Mouse (Mus musculus): ENCODE measurements around the gene Il10.
A peak's percentile ranks its signal among the peaks of the same experiment; 100 is the strongest.

Gene Il10

DNA sequence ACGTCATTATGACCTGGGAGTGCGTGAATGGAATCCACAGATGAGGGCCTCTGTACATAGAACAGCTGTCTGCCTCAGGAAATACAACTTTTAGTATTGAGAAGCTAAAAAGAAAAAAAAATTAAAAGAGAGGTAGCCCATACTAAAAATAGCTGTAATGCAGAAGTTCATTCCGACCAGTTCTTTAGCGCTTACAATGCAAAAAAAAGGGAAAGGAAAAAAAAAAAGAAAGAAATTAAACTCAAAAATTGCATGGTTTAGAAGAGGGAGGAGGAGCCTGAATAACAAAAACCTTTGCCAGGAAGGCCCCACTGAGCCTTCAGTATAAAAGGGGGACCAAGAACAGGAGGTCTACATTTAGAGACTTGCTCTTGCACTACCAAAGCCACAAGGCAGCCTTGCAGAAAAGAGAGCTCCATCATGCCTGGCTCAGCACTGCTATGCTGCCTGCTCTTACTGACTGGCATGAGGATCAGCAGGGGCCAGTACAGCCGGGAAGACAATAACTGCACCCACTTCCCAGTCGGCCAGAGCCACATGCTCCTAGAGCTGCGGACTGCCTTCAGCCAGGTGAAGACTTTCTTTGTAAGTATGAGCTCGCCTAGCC is at the start of gene Il10:
Gene Il10 (plus strand): TSS at position 354 of the 607 bp plus-strand sequence.
- DNase-seq (ENCODE audit: low read depth, low spot score), result no peak

- peak; percentile 55 for DNase-seq (ENCODE audit: low read depth, low spot score)
These were observed 40.2 kb upstream of the Il10 start for GRCm38 (mm10) chr1:130979455-130979854.

- no peak for DNase-seq (ENCODE audit: low read depth, low spot score)
These were observed 35.2 kb upstream of the Il10 start for GRCm38 (mm10) chr1:130984441-130984840.

DNA sequence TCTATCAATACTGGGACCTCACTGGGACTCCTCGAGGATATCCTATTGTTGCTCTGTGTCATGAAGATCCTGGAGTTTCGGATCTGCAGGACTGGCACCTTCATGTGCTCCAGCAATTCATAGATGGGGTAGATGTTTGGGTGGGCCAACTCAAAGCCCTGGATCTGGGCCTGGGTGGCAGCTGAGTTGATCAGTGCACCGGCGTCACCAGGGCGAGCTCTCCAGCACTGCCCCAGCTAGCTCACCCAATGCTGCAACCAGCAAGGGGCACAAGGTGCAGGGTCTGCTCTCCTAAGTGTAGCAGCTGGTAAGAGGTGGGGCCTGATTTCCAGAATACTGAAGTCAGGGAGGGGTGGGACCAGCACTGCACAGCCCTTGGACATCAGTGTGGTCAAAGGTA is 32.6 kb upstream of the Il10 start:
- no peak for DNase-seq (ENCODE audit: low read depth, low spot score)

- no peak for DNase-seq (ENCODE audit: low read depth, low spot score)
These were observed 32.2 kb upstream of the Il10 start for GRCm38 (mm10) chr1:130987418-130987817.

GRCm38 (mm10) chr1:130989331-130989730 is 30.3 kb upstream of the Il10 start:
- DNase-seq (ENCODE audit: low read depth, low spot score), result no peak

GRCm38 (mm10) chr1:130990448-130990847 is 29.2 kb upstream of the Il10 start:
- DNase-seq (ENCODE audit: low read depth, low spot score), result no peak

DNA sequence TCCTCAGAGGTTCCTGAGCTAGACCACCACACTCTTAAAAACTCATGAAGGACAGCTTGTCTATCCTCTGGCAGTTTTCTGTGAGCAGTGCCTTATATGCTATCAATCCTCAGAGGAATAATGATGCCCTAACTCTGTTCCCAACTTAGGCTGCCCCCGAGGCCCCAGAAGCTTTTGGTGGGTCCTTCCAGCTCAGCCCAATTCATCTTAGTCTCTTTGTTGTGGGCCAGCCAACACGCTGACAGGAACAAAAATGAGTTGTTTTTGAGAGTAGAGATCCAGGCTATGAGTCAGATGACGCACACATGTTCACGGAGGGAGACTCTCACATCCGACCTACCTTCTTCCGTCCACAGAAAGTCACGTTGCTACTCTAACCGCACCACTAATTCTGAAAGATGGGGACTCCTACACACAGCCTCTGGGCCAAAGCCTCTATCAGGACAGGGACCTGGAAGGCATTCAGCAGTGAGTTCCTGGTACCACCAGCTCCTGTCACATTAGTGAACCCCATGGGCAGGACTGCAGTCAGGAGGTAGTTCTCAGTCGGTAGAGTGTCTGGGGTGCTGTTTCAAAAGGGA is 26.0 kb upstream of the Il10 start:
- DNase-seq (ENCODE audit: low read depth, low spot score), result no peak

DNA sequence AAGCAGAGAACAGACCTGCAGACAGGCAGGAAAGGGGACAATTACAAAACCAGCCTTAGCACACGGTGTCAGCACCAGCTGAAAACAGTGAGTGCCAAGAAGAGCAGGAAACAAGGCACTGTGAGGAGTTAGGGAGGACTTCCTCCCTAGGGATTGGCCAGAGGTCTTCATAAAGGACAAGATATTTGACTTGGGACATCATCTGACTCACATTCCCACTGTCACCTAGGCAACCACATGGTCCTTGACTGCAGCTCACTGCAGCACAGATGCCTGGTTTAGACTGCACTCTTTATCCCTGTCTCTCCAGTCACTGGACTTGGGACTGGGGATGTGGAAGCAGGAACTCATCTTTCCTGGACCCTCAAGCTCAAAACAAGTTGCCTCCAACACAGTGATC is 24.1 kb upstream of the Il10 start:
- no peak for DNase-seq (ENCODE audit: low read depth, low spot score)

GRCm38 (mm10) chr1:130996356-130996755 is 23.3 kb upstream of the Il10 start:
- DNase-seq (ENCODE audit: low read depth, low spot score), result no peak

GRCm38 (mm10) chr1:130997441-130997840 is 22.2 kb upstream of the Il10 start:
- no peak for DNase-seq (ENCODE audit: low read depth, low spot score)

DNA sequence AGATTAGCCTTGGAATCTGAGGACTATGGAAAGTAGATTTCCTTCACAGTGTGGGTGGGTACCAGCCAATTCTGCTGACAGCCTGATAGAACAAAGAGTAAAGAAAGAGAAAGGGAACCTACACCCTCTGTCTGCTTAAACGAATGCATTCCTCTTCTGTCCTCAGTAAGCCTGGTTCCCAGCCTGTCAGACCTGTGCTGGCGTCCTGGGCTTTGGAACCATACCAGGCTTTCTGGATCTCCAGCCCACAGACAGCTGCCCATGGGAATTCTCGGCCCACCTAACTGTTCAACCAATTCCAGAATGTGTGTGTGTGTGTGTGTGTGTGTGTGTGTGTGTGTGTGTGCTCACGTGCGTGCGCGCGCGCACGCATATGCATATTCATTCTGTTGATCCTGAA is 21.3 kb upstream of the Il10 start:
- no peak for DNase-seq (ENCODE audit: low read depth, low spot score)

DNA sequence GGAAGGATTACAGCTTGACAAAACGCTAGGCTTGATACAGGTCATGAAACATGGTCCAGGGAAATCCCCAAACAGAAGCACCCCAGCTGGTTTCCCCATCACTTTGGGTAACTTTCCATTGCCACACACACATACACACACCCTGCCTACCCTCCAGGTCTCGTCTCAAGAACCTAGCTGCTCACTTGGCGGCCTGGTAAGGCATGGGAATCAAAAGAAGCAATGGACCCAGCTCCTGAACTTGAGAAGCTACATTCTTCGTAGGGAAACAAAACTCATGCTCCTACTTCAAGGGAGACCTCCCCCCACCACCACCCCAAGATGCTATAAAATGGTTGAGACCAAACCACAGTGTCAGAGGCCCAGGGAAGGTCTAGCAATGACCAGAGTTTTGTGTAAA is 19.9 kb upstream of the Il10 start:
- no peak for DNase-seq (ENCODE audit: low read depth, low spot score)

GRCm38 (mm10) chr1:131000296-131000695 is 19.3 kb upstream of the Il10 start:
- no peak for DNase-seq (ENCODE audit: low read depth, low spot score)

GRCm38 (mm10) chr1:131002561-131002960 is 17.1 kb upstream of the Il10 start:
- DNase-seq (ENCODE audit: low read depth, low spot score), result no peak

DNA sequence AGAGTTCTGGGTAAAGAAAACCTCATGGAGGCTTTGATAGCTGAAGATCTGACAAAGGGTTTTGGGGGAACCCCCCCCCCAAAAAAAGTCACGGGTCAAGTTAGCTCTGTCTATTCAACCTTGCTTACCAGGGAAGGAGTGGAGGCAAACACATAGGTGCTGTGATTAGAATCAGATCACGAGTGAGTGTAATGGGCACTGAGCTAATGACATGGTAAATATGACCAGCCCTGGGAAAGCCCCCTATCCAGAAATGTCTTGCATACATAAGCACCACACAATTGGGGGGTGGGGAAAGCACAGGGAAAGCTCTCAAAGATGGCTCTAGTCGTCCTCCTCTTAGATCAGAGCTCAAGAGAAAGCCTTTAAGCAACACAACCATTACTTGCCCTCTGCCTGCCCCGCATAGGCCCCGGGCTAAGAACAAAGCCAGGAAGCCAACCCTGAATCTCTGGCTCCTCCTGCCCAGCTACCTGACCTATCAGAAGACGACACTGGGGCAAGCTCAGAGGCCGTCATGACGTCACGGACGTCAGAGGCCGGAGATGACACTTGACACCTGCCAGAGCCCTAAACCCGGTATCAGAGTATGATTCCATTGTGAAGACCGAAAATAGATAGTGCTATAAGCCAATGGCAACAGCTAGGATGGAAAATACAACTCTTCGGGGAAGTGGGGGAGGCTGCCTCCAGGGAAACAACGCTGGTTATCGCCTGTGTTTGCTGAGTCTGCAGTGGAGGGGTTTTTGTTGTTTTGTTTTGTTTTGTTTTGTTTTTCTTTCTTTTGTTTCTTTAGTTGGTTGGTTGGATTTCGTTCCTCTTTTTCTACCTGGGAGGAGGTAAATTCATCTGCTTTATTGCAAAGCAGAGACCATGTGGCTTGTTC is 16.4 kb upstream of the Il10 start:
- peak; percentile 29 for DNase-seq (ENCODE audit: low read depth, low spot score)

- no peak for DNase-seq (ENCODE audit: low read depth, low spot score)
These were observed 13.6 kb upstream of the Il10 start for GRCm38 (mm10) chr1:131006069-131006468.

DNA sequence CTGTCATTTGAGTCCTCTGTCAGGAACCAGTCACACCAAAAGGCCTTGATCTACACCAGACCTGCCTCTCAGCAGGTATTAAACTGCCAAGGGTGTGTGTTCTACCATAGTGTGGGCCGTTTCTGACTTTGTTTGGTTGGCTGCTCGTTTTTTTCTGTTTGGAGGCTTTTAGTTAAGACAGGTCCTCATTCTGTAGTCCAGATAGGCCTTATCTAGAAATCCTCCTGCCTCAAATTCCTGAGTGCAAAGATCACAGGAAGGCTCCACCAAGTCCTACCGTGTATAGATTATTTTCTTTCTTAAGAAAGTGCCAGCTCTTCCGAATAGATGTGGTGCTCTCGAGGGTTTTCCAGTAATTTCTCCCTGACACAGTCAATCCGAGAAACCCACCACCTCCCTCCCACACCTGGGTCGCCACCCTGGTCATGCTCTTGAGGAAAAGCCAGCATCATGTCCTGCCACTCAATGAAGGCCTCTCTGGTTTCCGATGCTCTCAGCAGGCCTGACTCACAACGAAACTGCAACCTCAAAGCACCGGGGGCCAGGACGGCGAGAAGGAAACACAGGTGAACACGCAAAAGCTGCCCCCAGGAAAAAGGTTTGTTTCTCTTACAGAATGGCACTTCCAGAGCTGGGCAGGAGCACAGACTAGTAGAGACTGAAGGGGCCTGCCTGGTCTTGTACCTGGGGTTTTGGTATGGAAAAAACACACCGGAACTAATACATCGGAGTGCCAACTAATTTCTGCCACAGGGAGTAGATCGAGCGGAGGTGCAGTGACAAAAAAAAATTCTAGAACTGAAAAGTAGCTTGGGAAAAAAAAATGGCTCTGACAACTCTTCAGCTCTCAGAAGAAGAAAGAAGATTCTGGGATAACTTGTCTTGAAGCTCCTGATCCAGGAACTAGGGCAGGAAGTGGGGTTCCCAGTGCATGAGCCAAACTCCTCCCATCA is 9.2 kb upstream of the Il10 start:
- DNase-seq (ENCODE audit: low read depth, low spot score), result no peak

- no peak for DNase-seq (ENCODE audit: low read depth, low spot score)
These were observed 7.2 kb upstream of the Il10 start for GRCm38 (mm10) chr1:131012494-131012893.

- DNase-seq (ENCODE audit: low read depth, low spot score), result no peak
These were observed 5.7 kb upstream of the Il10 start for GRCm38 (mm10) chr1:131013926-131014325.

DNA sequence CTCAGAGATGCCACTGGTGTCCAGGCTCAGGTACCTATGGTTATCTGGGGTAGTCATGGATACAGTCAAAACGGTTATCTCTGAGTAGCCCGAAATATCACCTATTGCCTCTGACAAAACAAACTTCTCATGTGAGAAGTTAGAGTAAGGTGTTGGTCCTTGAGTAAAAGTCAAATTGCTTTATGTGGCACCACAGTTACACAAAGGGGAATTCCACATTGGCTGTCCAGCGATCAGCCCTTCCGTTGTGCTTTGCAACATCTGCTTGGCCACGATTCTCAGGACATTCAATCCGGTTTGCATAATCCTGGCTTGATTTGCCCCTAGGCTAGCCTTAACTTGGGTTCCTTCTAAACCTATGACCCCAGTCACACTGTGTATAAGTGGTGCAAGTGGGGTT is 4.4 kb upstream of the Il10 start:
- no peak for DNase-seq (ENCODE audit: low read depth, low spot score)

- DNase-seq (ENCODE audit: low read depth, low spot score), result no peak
These were observed 3.8 kb upstream of the Il10 start for GRCm38 (mm10) chr1:131015879-131016278.
